Mouse (Mus musculus) MEL (cell line): ENCODE measurements at regions not wholly inside any gene's neighbourhood (a gene's known extent, or its start where the extent isn't known, plus 50 kb on each side); places are given as distances from the start of the nearest gene placed in this dataset.
A peak's percentile ranks its signal among the peaks of the same experiment; 100 is the strongest.

ENCODE experiments used
- DNase-seq: peaks from one replicate; pipeline ENCODE4 v3.0.0; 2011; ENCODE audit warnings: low read depth, low spot score
- H3K27ac ChIP-seq: 2 replicates; pipeline ENCODE4 v1.5.1; 2012; ENCODE audit warnings: low read depth, mild to moderate bottlenecking, control low read depth, low read length, moderate library complexity; ENCODE audit not compliant: control insufficient read depth
- H3K27me3 ChIP-seq, 2 experiments: fragments of 150-350 bp in 1 of 2; sonication (generic) in 1 of 2; 2 replicates each; pipeline ENCODE4 v1.6.1; 2012; ENCODE audit warnings: low read length in 2 of 2, mild to moderate bottlenecking in 2 of 2, improper control_type of control experiment in 1 of 2, moderate library complexity in 1 of 2; ENCODE audit not compliant: insufficient read depth in 2 of 2, control insufficient read depth in 1 of 2
- H3K36me3 ChIP-seq, 2 experiments: 2 replicates each; pipeline ENCODE4 v1.6.1; 2012 to 2014; ENCODE audit warnings: low read length in 2 of 2, improper control_type of control experiment in 1 of 2, inconsistent platforms in 1 of 2, mild to moderate bottlenecking in 1 of 2; ENCODE audit not compliant: insufficient read depth in 2 of 2, control insufficient read depth in 1 of 2
- H3K4me1 ChIP-seq, 2 experiments: fragments of 150-350 bp in 1 of 2; sonication (generic) in 1 of 2; 2 replicates each; pipeline ENCODE4 v1.6.1; 2012; ENCODE audit warnings: low read length in 2 of 2, improper control_type of control experiment in 1 of 2, mild to moderate bottlenecking in 1 of 2; ENCODE audit not compliant: insufficient read depth in 2 of 2, control insufficient read depth in 1 of 2
- H3K4me3 ChIP-seq, 2 experiments: fragments of 150-350 bp in 1 of 2; sonication (generic) in 1 of 2; 2 replicates each; pipeline ENCODE4 v1.5.1; 2012; ENCODE audit warnings: low read depth in 2 of 2, low read length in 2 of 2, mild to moderate bottlenecking in 2 of 2, moderate library complexity in 2 of 2, control low read depth in 1 of 2, improper control_type of control experiment in 1 of 2; ENCODE audit not compliant: control insufficient read depth in 1 of 2, insufficient read depth in 1 of 2
- H3K79me2 ChIP-seq: 2 replicates; pipeline ENCODE4 v1.6.1; 2012; ENCODE audit warnings: mild to moderate bottlenecking, low read length, moderate library complexity; ENCODE audit not compliant: control insufficient read depth, poor library complexity, insufficient read depth
- H3K9ac ChIP-seq: 2 replicates; pipeline ENCODE4 v1.6.1; 2012; ENCODE audit warnings: low read depth, mild to moderate bottlenecking, control low read depth, low read length, moderate library complexity; ENCODE audit not compliant: control insufficient read depth, poor library complexity, severe bottlenecking
- H3K9me3 ChIP-seq: fragments of 150-350 bp; sonication (generic); replicated peaks from 2 replicates; pipeline ENCODE4 v1.6.1; 2012; ENCODE audit warnings: mild to moderate bottlenecking, low read length, improper control_type of control experiment, moderate library complexity; ENCODE audit not compliant: insufficient read depth
- BHLHE40 ChIP-seq: IDR thresholded peaks from 2 replicates; pipeline ENCODE4 v1.6.1; 2012; ENCODE audit warnings: low read depth, mild to moderate bottlenecking, inconsistent platforms, low read length, improper control_type of control experiment, borderline replicate concordance
- CHD1 ChIP-seq: IDR thresholded peaks from 2 replicates; pipeline ENCODE4 v1.6.1; 2012; ENCODE audit warnings: low read depth, mild to moderate bottlenecking, inconsistent platforms, low read length, improper control_type of control experiment
- CTCF ChIP-seq, 3 experiments: IDR thresholded peaks in 2 of 3; conservative IDR thresholded peaks in 1 of 3; 2 replicates each; pipeline ENCODE4 v1.5.1; 2011 to 2012; ENCODE audit warnings: low read length in 3 of 3, low read depth in 2 of 3, mild to moderate bottlenecking in 2 of 3, improper control_type of control experiment in 1 of 3, inconsistent platforms in 1 of 3, mixed read lengths in 1 of 3, moderate library complexity in 1 of 3; ENCODE audit not compliant: control insufficient read depth in 1 of 3, insufficient read depth in 1 of 3, poor library complexity in 1 of 3, severe bottlenecking in 1 of 3
- ELF1 ChIP-seq: IDR thresholded peaks from 2 replicates; pipeline ENCODE4 v1.6.1; 2014; ENCODE audit warnings: low read depth, mild to moderate bottlenecking, inconsistent platforms, low read length, improper control_type of control experiment, moderate library complexity
- EP300 ChIP-seq, 2 experiments: IDR thresholded peaks; 2 replicates each; pipeline ENCODE4 v1.6.1; 2011; ENCODE audit warnings: improper control_type of control experiment in 2 of 2, low read length in 2 of 2, low read depth in 1 of 2, mild to moderate bottlenecking in 1 of 2
- GABPA ChIP-seq: IDR thresholded peaks from 2 replicates; pipeline ENCODE4 v1.6.1; 2012; ENCODE audit warnings: low read depth, mild to moderate bottlenecking, inconsistent platforms, low read length, improper control_type of control experiment, moderate library complexity
- GATA1 ChIP-seq: IDR thresholded peaks from 2 replicates; pipeline ENCODE4 v1.6.1; 2011; ENCODE audit warnings: low read depth, low read length, improper control_type of control experiment
- JUND ChIP-seq: IDR thresholded peaks from 2 replicates; pipeline ENCODE4 v1.6.1; 2011; ENCODE audit warnings: low read depth, mild to moderate bottlenecking, improper control_type of control experiment, low read length
- MAZ ChIP-seq: IDR thresholded peaks from 2 replicates; pipeline ENCODE4 v1.6.1; 2012; ENCODE audit warnings: low read depth, mild to moderate bottlenecking, inconsistent platforms, low read length, improper control_type of control experiment
- MEF2A ChIP-seq: IDR thresholded peaks from 2 replicates; pipeline ENCODE4 v1.6.1; 2014; ENCODE audit warnings: low read depth, mild to moderate bottlenecking, inconsistent platforms, low read length, improper control_type of control experiment; ENCODE audit not compliant: poor library complexity, insufficient replicate concordance, severe bottlenecking; ENCODE audit errors: extremely low read depth
- MXI1 ChIP-seq: IDR thresholded peaks from 2 replicates; pipeline ENCODE4 v1.6.1; 2011; ENCODE audit warnings: mild to moderate bottlenecking, low read depth, low read length, improper control_type of control experiment
- MYB ChIP-seq: IDR thresholded peaks from 2 replicates; pipeline ENCODE4 v1.6.1; 2011; ENCODE audit warnings: mild to moderate bottlenecking, low read depth, low read length, improper control_type of control experiment
- MYC ChIP-seq: IDR thresholded peaks from 2 replicates; pipeline ENCODE4 v1.6.1; 2011; ENCODE audit warnings: low read depth, mild to moderate bottlenecking, low read length, improper control_type of control experiment, moderate library complexity
- NELFE ChIP-seq: IDR thresholded peaks from 2 replicates; pipeline ENCODE4 v1.6.1; 2011; ENCODE audit warnings: low read depth, low read length, improper control_type of control experiment
- POLR2A ChIP-seq, 2 experiments: IDR thresholded peaks; 2 replicates each; pipeline ENCODE4 v1.6.1; 2011 to 2012; ENCODE audit warnings: low read length in 2 of 2, mild to moderate bottlenecking in 2 of 2, control low read depth in 1 of 2, improper control_type of control experiment in 1 of 2, low read depth in 1 of 2, moderate library complexity in 1 of 2; ENCODE audit not compliant: control insufficient read depth in 1 of 2, insufficient read depth in 1 of 2, poor library complexity in 1 of 2
- RAD21 ChIP-seq: IDR thresholded peaks from 2 replicates; pipeline ENCODE4 v1.6.1; 2011; ENCODE audit warnings: mild to moderate bottlenecking, low read depth, low read length, improper control_type of control experiment
- RCOR1 ChIP-seq: IDR thresholded peaks from 2 replicates; pipeline ENCODE4 v1.6.1; 2012; ENCODE audit warnings: low read depth, mild to moderate bottlenecking, inconsistent platforms, low read length, improper control_type of control experiment
- SIN3A ChIP-seq: IDR thresholded peaks from 2 replicates; pipeline ENCODE4 v1.6.1; 2012; ENCODE audit warnings: low read length, improper control_type of control experiment, inconsistent platforms
- TAL1 ChIP-seq: IDR thresholded peaks from 2 replicates; pipeline ENCODE4 v1.6.1; 2012; ENCODE audit warnings: mild to moderate bottlenecking, inconsistent platforms, low read length, moderate library complexity, mixed read lengths
- TBP ChIP-seq: IDR thresholded peaks from 2 replicates; pipeline ENCODE4 v1.8.0; 2011; ENCODE audit warnings: low read depth, low read length, improper control_type of control experiment
- TCF12 ChIP-seq: IDR thresholded peaks from 2 replicates; pipeline ENCODE4 v1.6.1; 2014; ENCODE audit warnings: low read depth, mild to moderate bottlenecking, inconsistent platforms, low read length, improper control_type of control experiment, moderate library complexity
- UBTF ChIP-seq: IDR thresholded peaks from 2 replicates; pipeline ENCODE4 v1.6.1; 2012; ENCODE audit warnings: low read depth, mild to moderate bottlenecking, inconsistent platforms, low read length, improper control_type of control experiment, moderate library complexity, borderline replicate concordance; ENCODE audit not compliant: insufficient read depth
- USF2 ChIP-seq, 2 experiments: IDR thresholded peaks; 2 replicates each; pipeline ENCODE4 v1.6.1; 2011 to 2012; ENCODE audit warnings: improper control_type of control experiment in 2 of 2, low read length in 2 of 2, borderline replicate concordance in 1 of 2, inconsistent platforms in 1 of 2, low read depth in 1 of 2, mild to moderate bottlenecking in 1 of 2; ENCODE audit not compliant: insufficient read depth in 1 of 2
- ZC3H11A ChIP-seq: IDR thresholded peaks from 2 replicates; pipeline ENCODE4 v1.6.1; 2012; ENCODE audit warnings: low read depth, mild to moderate bottlenecking, inconsistent platforms, low read length, improper control_type of control experiment
- ZNF384 ChIP-seq: IDR thresholded peaks from 2 replicates; pipeline ENCODE4 v1.6.1; 2012; ENCODE audit warnings: low read depth, mild to moderate bottlenecking, inconsistent platforms, low read length, improper control_type of control experiment

DNA sequence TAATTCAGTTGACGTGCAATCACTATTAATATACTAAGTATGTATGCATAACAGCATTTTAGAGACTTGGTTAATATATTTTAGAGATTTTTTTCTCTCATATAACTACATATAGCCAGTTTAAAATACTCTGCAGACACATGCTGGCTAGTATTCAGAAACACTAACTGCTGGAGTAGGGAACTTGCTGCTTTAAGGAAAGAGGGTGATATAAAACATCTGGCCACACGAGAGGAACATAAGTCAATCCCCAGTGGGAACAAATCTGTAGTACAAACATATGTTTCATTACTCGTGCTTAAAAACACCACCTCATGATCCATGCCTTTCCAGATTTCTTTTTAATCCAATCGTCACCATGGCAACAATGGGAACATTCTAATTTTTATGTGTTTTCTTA lies 563.6 kb downstream of the Htr7 start:
- Histone ChIP-seq H3K79me2 (no peaks in the 10 kb centered on the region), H3K4me3 (no peak overlapping the region), H3K4me1 (peaks cover 0 to 5% of the 10 kb centered on the region in 2 experiments; a peak in 2 of 4 replicates), H3K27me3 (no peaks in the 10 kb centered on the region), H3K27ac (no peak overlapping the region), H3K9ac (no peak overlapping the region), H3K9me3 (no peaks in the 10 kb centered on the region), H3K36me3 (peaks cover 0 to 2% of the 10 kb centered on the region in 2 experiments; a peak in 1 of 4 replicates)
- TF ChIP-seq MYC (no peak), TAL1 (no peak), RCOR1 (no peak), MEF2A (no peak), UBTF (no peak), ZC3H11A (no peak)
- no peak for DNase-seq

GRCm38 (mm10) chr19:35491354-35491753 lies 566.0 kb downstream of the Htr7 start:
- Histone ChIP-seq H3K36me3 (peaks cover 0 to 2% of the 10 kb centered on the region in 2 experiments; a peak in 1 of 4 replicates), H3K4me1 (peaks cover 0 to 5% of the 10 kb centered on the region in 2 experiments; a peak in 2 of 4 replicates), H3K4me3 (peak overlapping the region in 1 of 2 experiments; percentile 33; a peak in 1 of 4 replicates), H3K9ac (peak overlapping the region; percentile 40; the same call in 1 of the 2 replicates), H3K9me3 (no peaks in the 10 kb centered on the region), H3K79me2 (no peaks in the 10 kb centered on the region), H3K27me3 (no peaks in the 10 kb centered on the region), H3K27ac (peak overlapping the region; percentile 85)
- DNase-seq: peak; percentile 73
- TF ChIP-seq ZC3H11A: no peak
- no peak for TF ChIP-seq ELF1
- no peak for TF ChIP-seq MAZ
- TF ChIP-seq UBTF: no peak
- TF ChIP-seq JUND: no peak
- TF ChIP-seq EP300 (IDR thresholded peaks at IDR 0.05; ENCODE audit: low read depth in 1 of 2, low read length in 2 of 2): peak; percentile 74 to 90
- no peak for TF ChIP-seq POLR2A (IDR thresholded peaks at IDR 0.05; ENCODE audit: control insufficient read depth in 1 of 2, insufficient read depth in 1 of 2, low read depth in 1 of 2, low read length in 2 of 2, poor library complexity in 1 of 2)
- no peak for TF ChIP-seq RAD21
- TF ChIP-seq NELFE: no peak
- TF ChIP-seq TAL1: 0 out of 2 replicates have a peak, but pooled peaks have one; percentile 11
- no peak for TF ChIP-seq GABPA
- no peak for TF ChIP-seq RCOR1
- TF ChIP-seq TBP: no peak
- TF ChIP-seq ZNF384: no peak
- no peak for TF ChIP-seq CHD1
- TF ChIP-seq BHLHE40: no peak
- no peak for TF ChIP-seq USF2 (IDR thresholded peaks at IDR 0.05; ENCODE audit: borderline replicate concordance in 1 of 2, insufficient read depth in 1 of 2, low read depth in 1 of 2, low read length in 2 of 2)
- peak; percentile 70 for TF ChIP-seq TCF12
- TF ChIP-seq SIN3A: peak; percentile 38; the same call in 1 of the 2 replicates
- TF ChIP-seq MYB: peak; percentile 67
- peak; percentile 66 for TF ChIP-seq GATA1
- TF ChIP-seq CTCF (IDR thresholded peaks at IDR 0.05 in 2 of 3, conservative IDR thresholded peaks at IDR 0.05 in 1 of 3; ENCODE audit: control insufficient read depth in 1 of 3, insufficient read depth in 1 of 3, low read depth in 2 of 3, low read length in 3 of 3, poor library complexity in 1 of 3, severe bottlenecking in 1 of 3): no peak
- no peak for TF ChIP-seq MXI1
